ENCODE assay signal across 8 mouse cellular contexts in the genomic region with DNA sequence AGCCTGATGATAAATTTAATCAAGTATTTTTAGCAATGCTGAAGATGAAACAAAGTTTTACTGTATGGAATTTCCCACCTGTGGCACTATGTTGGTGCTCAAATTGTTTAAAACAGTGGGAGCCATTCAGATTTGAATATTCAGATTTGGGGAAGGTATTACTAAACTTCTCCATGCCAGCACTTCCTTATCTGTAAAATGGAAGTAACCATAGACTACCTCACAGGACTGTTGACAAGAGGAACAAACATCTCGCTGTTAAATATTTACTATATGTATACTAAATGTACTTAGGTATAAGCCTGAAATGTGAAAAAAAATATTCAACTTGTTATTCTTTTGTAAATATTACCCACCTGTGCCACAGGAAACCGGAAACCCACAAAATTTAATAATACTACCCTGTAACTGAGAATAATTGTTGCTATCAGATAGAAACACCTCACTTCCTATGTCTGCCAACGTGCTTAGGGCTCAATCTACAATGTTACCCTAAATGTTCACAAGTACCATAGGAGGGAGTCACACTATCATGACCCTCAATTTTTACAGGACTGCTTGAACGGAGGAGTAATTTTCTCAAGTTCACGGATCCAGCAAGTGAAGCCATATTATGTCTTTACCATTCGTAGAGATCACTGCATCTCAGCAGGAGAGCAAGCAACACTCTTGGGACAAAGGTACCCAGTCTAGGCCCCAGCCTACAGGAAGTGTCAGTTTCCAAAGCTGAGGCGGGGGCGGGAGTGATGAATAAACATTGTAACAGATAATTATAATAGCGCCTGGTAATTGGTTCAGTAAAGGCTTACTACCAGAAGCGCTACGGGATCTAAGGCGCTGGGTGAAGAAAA. TPM values are rescaled to one million over a fixed set of nuclear protein-coding genes. Genes with fewer than 3 reads are reported as not detected.
DNase-seq lines count a peak whose midpoint lies in the region; ATAC-seq and TF ChIP-seq lines count a peak whose summit lies in the region.

No protein-coding gene starts in this region.

- no peaks in the 10 kb centered on the region for H3K27me3 ChIP-seq in embryonic facial prominence, embryonic 13.5 days
- H3K27me3 ChIP-seq in intestine, postnatal 0 days (replicated peaks; ENCODE audit: control insufficient read depth, insufficient read depth, low read length), result no peaks in the 10 kb centered on the region
- H3K27me3 ChIP-seq in neural tube, embryonic 13.5 days, result no peaks in the 10 kb centered on the region

- ATAC-seq in embryonic facial prominence, embryonic 13.5 days (ENCODE audit: insufficient number of reproducible peaks, insufficient read depth, low FRiP score, low TSS enrichment, low read depth), result no peak
- ATAC-seq in intestine, postnatal 0 days, result no peak; the same call in 1 of the 2 replicates
- peak; percentile 32 for ATAC-seq in neural tube, embryonic 13.5 days (ENCODE audit: low read depth)

- H3K4me1 ChIP-seq in lung, adult 2 months (ENCODE audit: control insufficient read depth, insufficient read depth, low read length), result peaks cover 4% of the 10 kb centered on the region
- H3K4me1 ChIP-seq in embryonic facial prominence, embryonic 13.5 days, result peaks cover 15% of the 10 kb centered on the region
- no peaks in the 10 kb centered on the region for H3K4me1 ChIP-seq in intestine, postnatal 0 days (replicated peaks; ENCODE audit: control insufficient read depth, insufficient read depth, low read length)
- H3K4me1 ChIP-seq in neural tube, embryonic 13.5 days (replicated peaks), result peaks cover 16% of the 10 kb centered on the region

- peak overlapping the region; percentile 90 for H3K4me3 ChIP-seq in lung, adult 2 months (replicated peaks; ENCODE audit: extremely low read depth, low read depth, low read length)
- H3K4me3 ChIP-seq in embryonic facial prominence, embryonic 13.5 days, result peak overlapping the region; percentile 87
- peak overlapping the region; percentile 86 for H3K4me3 ChIP-seq in intestine, postnatal 0 days (ENCODE audit: low read depth, low read length)
- peak overlapping the region; percentile 80 for H3K4me3 ChIP-seq in neural tube, embryonic 13.5 days

- peak overlapping the region; percentile 84 for H3K9ac ChIP-seq in embryonic facial prominence, embryonic 13.5 days
- H3K9ac ChIP-seq in intestine, postnatal 0 days (ENCODE audit: low read depth, low read length), result peak overlapping the region; percentile 95
- peak overlapping the region; percentile 84 for H3K9ac ChIP-seq in neural tube, embryonic 13.5 days

- 8% methylated on average over 12 of the region's 12 CpGs for WGBS in lung, adult 2 months
- 12% methylated on average over 12 of the region's 12 CpGs for WGBS in embryonic facial prominence, embryonic 13.5 days
- 12% methylated on average over 12 of the region's 12 CpGs for WGBS in intestine, postnatal 0 days
- WGBS in neural tube, embryonic 13.5 days, result 15% methylated on average over 12 of the region's 12 CpGs

- no peak for DNase-seq in lung, adult 2 months
- no peak for DNase-seq in lung, postnatal 4 days
- no peak for DNase-seq in spleen, postnatal 36 days (ENCODE audit: low spot score in 2 of 2)
- DNase-seq in adrenal gland, postnatal 36 days, result no peak
- no peak for DNase-seq in left cerebral cortex, adult 11 months (ENCODE audit: low spot score)

- no peak overlapping the region for H3K27ac ChIP-seq in embryonic facial prominence, embryonic 13.5 days
- H3K27ac ChIP-seq in intestine, postnatal 0 days (ENCODE audit: low read depth, low read length), result peak overlapping the region; percentile 97
- peak overlapping the region; percentile 71 for H3K27ac ChIP-seq in neural tube, embryonic 13.5 days (replicated peaks)

- no peak for TF ChIP-seq POLR2A in lung, adult 2 months (IDR thresholded peaks at IDR 0.05; ENCODE audit: borderline replicate concordance, extremely low read depth, low read depth, low read length)

- TF ChIP-seq CTCF in lung, adult 2 months (IDR thresholded peaks at IDR 0.05; ENCODE audit: insufficient read depth, low read length), result no peak
- TF ChIP-seq CTCF in intestine, postnatal 0 days (IDR thresholded peaks at IDR 0.05; ENCODE audit: low read depth), result no peak

- H3K9me3 ChIP-seq in embryonic facial prominence, embryonic 13.5 days, result no peaks in the 10 kb centered on the region
- H3K9me3 ChIP-seq in intestine, postnatal 0 days (ENCODE audit: control insufficient read depth), result no peaks in the 10 kb centered on the region
- no peaks in the 10 kb centered on the region for H3K9me3 ChIP-seq in neural tube, embryonic 13.5 days

- H3K36me3 ChIP-seq in embryonic facial prominence, embryonic 13.5 days, result peaks cover 16% of the 10 kb centered on the region
- peaks cover 13% of the 10 kb centered on the region for H3K36me3 ChIP-seq in intestine, postnatal 0 days (ENCODE audit: control insufficient read depth, insufficient read depth)
- H3K36me3 ChIP-seq in neural tube, embryonic 13.5 days, result peaks cover 15% of the 10 kb centered on the region

- peak overlapping the region; percentile 87 for H3K4me2 ChIP-seq in embryonic facial prominence, embryonic 13.5 days
- peak overlapping the region; percentile 84 for H3K4me2 ChIP-seq in intestine, postnatal 0 days (replicated peaks; ENCODE audit: low read depth)
- peak overlapping the region; percentile 87 for H3K4me2 ChIP-seq in neural tube, embryonic 13.5 days

RNA-seq across cellular contexts. Expression of gene Lrp10, which starts 0.6 kb away (rescaled TPM):
- polyA plus RNA-seq in lung, adult 2 months (2012; rRNA removed), result 184 and 199 TPM in 2 replicates
- polyA plus RNA-seq in embryonic facial prominence, embryonic 13.5 days (2015; fragmentation: Nextera tagmentation; extraction: Ambion mirVana), result 29.7 and 33.1 TPM in 2 replicates
- polyA plus RNA-seq in intestine, postnatal 0 days (2015; fragmentation: Nextera tagmentation; extraction: Ambion mirVana), result 105 and 108 TPM in 2 replicates
- polyA plus RNA-seq in neural tube, embryonic 13.5 days (2015; fragmentation: Nextera tagmentation; extraction: Ambion mirVana), result 30.1 and 32.7 TPM in 2 replicates
- total RNA-seq in adrenal gland, postnatal 36 days (2021), result 100 to 1,000 TPM; 106 to 131 TPM

RNA-seq across cellular contexts. Expression of gene Rem2, which starts 12.6 kb away (rescaled TPM):
- 3.0 TPM in 2 replicates for polyA plus RNA-seq in lung, adult 2 months (2012; rRNA removed)
- polyA plus RNA-seq in embryonic facial prominence, embryonic 13.5 days (2015; fragmentation: Nextera tagmentation; extraction: Ambion mirVana), result 2.1 and 3.6 TPM in 2 replicates
- polyA plus RNA-seq in intestine, postnatal 0 days (2015; fragmentation: Nextera tagmentation; extraction: Ambion mirVana), result 0.78 and 0.89 TPM in 2 replicates
- polyA plus RNA-seq in neural tube, embryonic 13.5 days (2015; fragmentation: Nextera tagmentation; extraction: Ambion mirVana), result 47.8 and 51.3 TPM in 2 replicates
- total RNA-seq in adrenal gland, postnatal 36 days (2021), result under 1 TPM; 0.66 to 0.79 TPM

RNA-seq across cellular contexts. Expression of gene Mmp14, which starts 31.9 kb away (rescaled TPM):
- 119 and 130 TPM in 2 replicates for polyA plus RNA-seq in lung, adult 2 months (2012; rRNA removed)
- 202 and 208 TPM in 2 replicates for polyA plus RNA-seq in embryonic facial prominence, embryonic 13.5 days (2015; fragmentation: Nextera tagmentation; extraction: Ambion mirVana)
- 49.4 and 53.7 TPM in 2 replicates for polyA plus RNA-seq in intestine, postnatal 0 days (2015; fragmentation: Nextera tagmentation; extraction: Ambion mirVana)
- 52.7 and 65.4 TPM in 2 replicates for polyA plus RNA-seq in neural tube, embryonic 13.5 days (2015; fragmentation: Nextera tagmentation; extraction: Ambion mirVana)
- total RNA-seq in adrenal gland, postnatal 36 days (2021), result 10 to 100 TPM; 42.2 to 54.4 TPM

RNA-seq across cellular contexts. Expression of gene Mrpl52, which starts 36.6 kb away (rescaled TPM):
- polyA plus RNA-seq in lung, adult 2 months (2012; rRNA removed), result 185 and 290 TPM in 2 replicates
- polyA plus RNA-seq in embryonic facial prominence, embryonic 13.5 days (2015; fragmentation: Nextera tagmentation; extraction: Ambion mirVana), result 203 and 286 TPM in 2 replicates
- polyA plus RNA-seq in intestine, postnatal 0 days (2015; fragmentation: Nextera tagmentation; extraction: Ambion mirVana), result 300 and 317 TPM in 2 replicates
- polyA plus RNA-seq in neural tube, embryonic 13.5 days (2015; fragmentation: Nextera tagmentation; extraction: Ambion mirVana), result 209 and 275 TPM in 2 replicates
- total RNA-seq in adrenal gland, postnatal 36 days (2021), result 100 to 1,000 TPM; 211 to 217 TPM

RNA-seq across cellular contexts. Expression of gene Slc7a7, which starts 45.8 kb away (rescaled TPM):
- 23.1 and 29.2 TPM in 2 replicates for polyA plus RNA-seq in lung, adult 2 months (2012; rRNA removed)
- polyA plus RNA-seq in embryonic facial prominence, embryonic 13.5 days (2015; fragmentation: Nextera tagmentation; extraction: Ambion mirVana), result 4.5 and 6.2 TPM in 2 replicates
- polyA plus RNA-seq in intestine, postnatal 0 days (2015; fragmentation: Nextera tagmentation; extraction: Ambion mirVana), result 188 TPM in 2 replicates
- 6.7 and 7.9 TPM in 2 replicates for polyA plus RNA-seq in neural tube, embryonic 13.5 days (2015; fragmentation: Nextera tagmentation; extraction: Ambion mirVana)
- 1 to 10 TPM; 3.8 to 4.0 TPM for total RNA-seq in adrenal gland, postnatal 36 days (2021)

Comparison
In these comparisons a context has a peak if more than half of its experiments do, and no peak if none do; other contexts are left out.
1. RNA of gene Rem2, which starts 12.6 kb away (polyA plus RNA-seq): 47.8 to 51.3 TPM in neural tube, embryonic 13.5 days; 3.0 TPM in lung, adult 2 months, 2.1 to 3.6 TPM in embryonic facial prominence, embryonic 13.5 days and 0.78 to 0.89 TPM in intestine, postnatal 0 days; every median in the first group is over 10 times any median in the second.
2. Peak in every context shown above with its lines, with median percentiles within 50 percentile points of each other: H3K4me3 ChIP-seq, H3K4me2 ChIP-seq and H3K9ac ChIP-seq.